Mouse (Mus musculus) B cell, adult (primary cell): Measurements from ENCODE around the gene Med6. TPM values are rescaled to one million over a fixed set of nuclear protein-coding genes. Genes with fewer than 3 reads are reported as not detected.

ENCODE experiments used
- total RNA-seq: library from RNA; stranded (reverse); gene quantifications from 4 replicates; pipeline ENCODE4 v1.2.4, GENCODE M21; 2023; ENCODE audit not compliant: inconsistent age

The Med6 gene
- total RNA-seq = 49.4 to 64.7 TPM (median 57.1 TPM) in 4 replicates

GRCm38 (mm10) chr12:81594902-81595671 lies at the start of gene Med6:
Gene Med6, minus strand, starts transcription at chr12:81595008.

GRCm38 (mm10) chr12:81630915-81631660 lies 36.3 kb upstream of the Med6 start, which contains the start of gene Ttc9:
Gene Ttc9, plus strand, starts transcription at chr12:81631249.

GRCm38 (mm10) chr12:81568374-81568773 lies 26.4 kb downstream of the Med6 start, which contains the start of gene Adam21:
Gene Adam21, minus strand, starts transcription at chr12:81568474.

GRCm38 (mm10) chr12:81532316-81533028 lies 62.3 kb downstream of the Med6 start, which contains the start of the genes Gm20498 and Synj2bp:
Gene Gm20498, minus strand, starts transcription at chr12:81532905.
Gene Synj2bp, minus strand, starts transcription at chr12:81532911.

Other genes starting within 250 kb of the Med6 start
- gene Gm4787, start 215.5 kb downstream of the Med6 start, total RNA-seq = 0.58 to 0.63 TPM (median 0.61 TPM) in 4 replicates
- gene Adam4, start 173.1 kb downstream of the Med6 start, total RNA-seq = 1.1 to 2.2 TPM (median 1.5 TPM) in 4 replicates
- 54.9 to 75.5 TPM (median 60.0 TPM) in 4 replicates for gene Cox16, start 109.9 kb downstream of the Med6 start, total RNA-seq
- gene Gm20498, start 62.1 kb downstream of the Med6 start, total RNA-seq = 13.1 to 16.5 TPM (median 14.8 TPM) in 4 replicates
- 20.9 to 27.9 TPM (median 24.6 TPM) in 4 replicates for gene Synj2bp, start 62.1 kb downstream of the Med6 start, total RNA-seq
- 0.26 to 0.29 TPM (median 0.27 TPM) in 3 of 4 replicates, not detected in the other for gene Adam21, start 26.5 kb downstream of the Med6 start, total RNA-seq
- gene Ttc9, start 36.2 kb upstream of the Med6 start, total RNA-seq = not detected in 4 replicates
- 18.4 to 20.6 TPM (median 18.7 TPM) in 4 replicates for gene Map3k9, start 186.2 kb upstream of the Med6 start, total RNA-seq